Mouse (Mus musculus): ENCODE results near the gene Ankrd44. TPM values are rescaled to one million over a fixed set of nuclear protein-coding genes. Genes with fewer than 3 reads are reported as not detected.

The Ankrd44 gene
- total RNA-seq, 1 experiment, result 10.2 TPM

- Histone ChIP-seq H3K4me3 (ENCODE audit: insufficient read depth in 1 of 2, low read depth in 1 of 2, low read length in 2 of 2, poor library complexity in 1 of 2, severe bottlenecking in 1 of 2) (no peak overlapping the region), H3K36me3 (ENCODE audit: control insufficient read depth, insufficient read depth, low read length, poor library complexity, severe bottlenecking) (no peaks in the 10 kb centered on the region), H3K27ac (ENCODE audit: insufficient read depth, low read depth, low read length, poor library complexity, severe bottlenecking) (no peak overlapping the region), H3K9ac (ENCODE audit: insufficient read depth, low read depth, low read length, poor library complexity, severe bottlenecking) (no peak overlapping the region), H3K4me1 (ENCODE audit: control insufficient read depth in 2 of 2, insufficient read depth in 2 of 2, low read length in 2 of 2, poor library complexity in 1 of 2) (no peaks in the 10 kb centered on the region), H3K9me3 (ENCODE audit: control insufficient read depth, insufficient read depth, low read depth, low read length) (no peaks in the 10 kb centered on the region)
- TF ChIP-seq ZNF384 (IDR thresholded peaks at IDR 0.05; ENCODE audit: low read depth, low read length) (no peak), ZC3H11A (IDR thresholded peaks at IDR 0.05; ENCODE audit: borderline replicate concordance, low read depth, low read length) (no peak), HCFC1 (IDR thresholded peaks at IDR 0.05; ENCODE audit: borderline replicate concordance, insufficient read depth, low read length) (no peak), CHD2 (IDR thresholded peaks at IDR 0.05; ENCODE audit: low read depth, low read length) (no peak), MAFK (IDR thresholded peaks at IDR 0.05; ENCODE audit: insufficient read depth, low read depth, low read length) (no peak)
- in situ Hi-C loops (cut with MboI; ENCODE audit: low sequenced_read_pairs in 2 of 2, unreplicated experiment in 2 of 2), result no loop called here
- no peak for DNase-seq (ENCODE audit: low read depth, low spot score)
Measured at GRCm38 (mm10) chr1:54765632-54766238, 160.5 kb downstream of the Ankrd44 start.

GRCm38 (mm10) chr1:54762216-54762807, 163.9 kb downstream of the Ankrd44 start:
- in situ Hi-C loops (cut with MboI; ENCODE audit: low sequenced_read_pairs in 2 of 2, unreplicated experiment in 2 of 2), result no loop called here
- Histone ChIP-seq H3K9ac (ENCODE audit: insufficient read depth, low read depth, low read length, poor library complexity, severe bottlenecking) (no peak overlapping the region), H3K9me3 (ENCODE audit: control insufficient read depth, insufficient read depth, low read depth, low read length) (no peaks in the 10 kb centered on the region), H3K27ac (ENCODE audit: insufficient read depth, low read depth, low read length, poor library complexity, severe bottlenecking) (no peak overlapping the region), H3K4me1 (ENCODE audit: control insufficient read depth in 2 of 2, insufficient read depth in 2 of 2, low read length in 2 of 2, poor library complexity in 1 of 2) (no peaks in the 10 kb centered on the region), H3K4me3 (ENCODE audit: insufficient read depth in 1 of 2, low read depth in 1 of 2, low read length in 2 of 2, poor library complexity in 1 of 2, severe bottlenecking in 1 of 2) (no peak overlapping the region), H3K36me3 (ENCODE audit: control insufficient read depth, insufficient read depth, low read length, poor library complexity, severe bottlenecking) (no peaks in the 10 kb centered on the region)
- TF ChIP-seq MAFK (IDR thresholded peaks at IDR 0.05; ENCODE audit: insufficient read depth, low read depth, low read length) (no peak), HCFC1 (IDR thresholded peaks at IDR 0.05; ENCODE audit: borderline replicate concordance, insufficient read depth, low read length) (no peak), ZC3H11A (IDR thresholded peaks at IDR 0.05; ENCODE audit: borderline replicate concordance, low read depth, low read length) (no peak), ZNF384 (IDR thresholded peaks at IDR 0.05; ENCODE audit: low read depth, low read length) (no peak), CHD2 (IDR thresholded peaks at IDR 0.05; ENCODE audit: low read depth, low read length) (no peak)
- DNase-seq (ENCODE audit: low read depth, low spot score), result no peak

GRCm38 (mm10) chr1:54759841-54760240, 166.3 kb downstream of the Ankrd44 start:
- Histone ChIP-seq H3K9me3 (ENCODE audit: control insufficient read depth, insufficient read depth, low read depth, low read length) (no peaks in the 10 kb centered on the region), H3K4me3 (ENCODE audit: insufficient read depth in 1 of 2, low read depth in 1 of 2, low read length in 2 of 2, poor library complexity in 1 of 2, severe bottlenecking in 1 of 2) (no peak overlapping the region), H3K27ac (ENCODE audit: insufficient read depth, low read depth, low read length, poor library complexity, severe bottlenecking) (no peak overlapping the region), H3K36me3 (ENCODE audit: control insufficient read depth, insufficient read depth, low read length, poor library complexity, severe bottlenecking) (no peaks in the 10 kb centered on the region), H3K9ac (ENCODE audit: insufficient read depth, low read depth, low read length, poor library complexity, severe bottlenecking) (no peak overlapping the region), H3K4me1 (ENCODE audit: control insufficient read depth in 2 of 2, insufficient read depth in 2 of 2, low read length in 2 of 2, poor library complexity in 1 of 2) (no peaks in the 10 kb centered on the region)
- in situ Hi-C loops (cut with MboI; ENCODE audit: low sequenced_read_pairs in 2 of 2, unreplicated experiment in 2 of 2), result no loop called here
- peak; percentile 13 for DNase-seq (ENCODE audit: low read depth, low spot score)
- TF ChIP-seq ZC3H11A (IDR thresholded peaks at IDR 0.05; ENCODE audit: borderline replicate concordance, low read depth, low read length) (no peak), HCFC1 (IDR thresholded peaks at IDR 0.05; ENCODE audit: borderline replicate concordance, insufficient read depth, low read length) (no peak), MAFK (IDR thresholded peaks at IDR 0.05; ENCODE audit: insufficient read depth, low read depth, low read length) (no peak), CHD2 (IDR thresholded peaks at IDR 0.05; ENCODE audit: low read depth, low read length) (no peak), ZNF384 (IDR thresholded peaks at IDR 0.05; ENCODE audit: low read depth, low read length) (no peak)

- no peaks in the 10 kb centered on the region for H3K36me3 ChIP-seq (ENCODE audit: control insufficient read depth, insufficient read depth, low read length, poor library complexity, severe bottlenecking)
- H3K27ac ChIP-seq (ENCODE audit: insufficient read depth, low read depth, low read length, poor library complexity, severe bottlenecking), result no peak overlapping the region
- H3K4me3 ChIP-seq (ENCODE audit: insufficient read depth in 1 of 2, low read depth in 1 of 2, low read length in 2 of 2, poor library complexity in 1 of 2, severe bottlenecking in 1 of 2), result no peak overlapping the region
- H3K9ac ChIP-seq (ENCODE audit: insufficient read depth, low read depth, low read length, poor library complexity, severe bottlenecking), result no peak overlapping the region
- no peak for DNase-seq (ENCODE audit: low read depth, low spot score)
- H3K4me1 ChIP-seq (ENCODE audit: control insufficient read depth in 2 of 2, insufficient read depth in 2 of 2, low read length in 2 of 2, poor library complexity in 1 of 2), result no peaks in the 10 kb centered on the region
- in situ Hi-C loops (cut with MboI; ENCODE audit: low sequenced_read_pairs in 2 of 2, unreplicated experiment in 2 of 2), result no loop called here
- TF ChIP-seq HCFC1 (IDR thresholded peaks at IDR 0.05; ENCODE audit: borderline replicate concordance, insufficient read depth, low read length) (no peak), MAFK (IDR thresholded peaks at IDR 0.05; ENCODE audit: insufficient read depth, low read depth, low read length) (no peak)
- no peaks in the 10 kb centered on the region for H3K9me3 ChIP-seq (ENCODE audit: control insufficient read depth, insufficient read depth, low read depth, low read length)
Measured at GRCm38 (mm10) chr1:54757291-54757690, 168.9 kb downstream of the Ankrd44 start.

Data from ES-E14 (cell line).